Mouse (Mus musculus): ENCODE measurements around the gene Osgin1.

The Osgin1 gene

DNA sequence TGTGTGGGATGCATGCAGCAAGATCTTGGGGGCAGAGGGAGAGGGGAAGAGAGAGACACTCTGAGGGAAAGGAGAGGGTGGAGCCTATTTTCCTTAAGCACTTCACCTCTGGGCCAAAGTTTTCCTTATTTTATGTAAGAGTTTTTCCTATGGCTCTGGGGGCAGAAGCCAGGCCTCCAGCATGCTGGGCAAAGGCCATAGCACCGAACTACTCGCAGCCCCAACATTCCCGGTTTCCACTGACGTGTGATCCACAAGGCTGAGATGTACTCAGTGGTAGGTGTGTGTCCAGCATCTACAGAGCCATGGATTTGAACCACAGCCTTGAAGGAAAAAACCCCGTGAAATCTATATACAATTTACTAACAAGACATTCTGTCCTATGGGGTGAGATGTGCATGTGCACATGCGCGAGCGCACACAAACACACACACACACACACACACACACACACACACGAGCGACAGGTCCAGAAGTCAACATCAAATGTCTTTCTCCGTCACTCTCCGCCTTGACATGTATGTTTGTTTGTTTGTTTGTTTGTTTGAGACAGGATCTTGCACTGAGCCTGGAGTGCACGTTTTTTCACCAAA lies at the start of gene Osgin1:
Osgin1 (plus strand) TSS at position 543 of the 593 bp plus-strand sequence.
- DNase-seq (ENCODE audit: low read depth): no peak

- DNase-seq (ENCODE audit: low read depth): peak; percentile 83
These were observed 49.4 kb upstream of the Osgin1 start for GRCm38 (mm10) chr8:119384478-119384877.

DNA sequence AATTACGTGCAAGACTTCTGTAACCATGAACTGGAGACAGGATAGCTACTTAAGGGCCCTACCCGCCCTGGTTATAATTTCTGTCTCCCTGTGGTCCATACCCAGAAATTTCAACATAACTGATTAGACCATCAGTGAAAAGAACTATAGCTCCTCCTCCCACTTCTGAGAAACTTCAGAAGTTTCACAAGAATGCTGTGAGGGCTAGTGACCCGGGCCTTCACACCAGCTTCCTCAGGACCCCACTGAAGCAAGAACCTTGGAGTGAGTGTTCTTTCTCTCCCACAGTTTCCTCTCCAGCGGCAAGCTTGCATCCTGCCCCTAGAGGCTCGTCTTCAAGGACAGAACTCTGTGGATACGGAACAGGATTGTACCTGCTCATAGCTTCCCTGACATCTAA lies 48.1 kb upstream of the Osgin1 start:
- DNase-seq (ENCODE audit: low read depth): no peak

DNA sequence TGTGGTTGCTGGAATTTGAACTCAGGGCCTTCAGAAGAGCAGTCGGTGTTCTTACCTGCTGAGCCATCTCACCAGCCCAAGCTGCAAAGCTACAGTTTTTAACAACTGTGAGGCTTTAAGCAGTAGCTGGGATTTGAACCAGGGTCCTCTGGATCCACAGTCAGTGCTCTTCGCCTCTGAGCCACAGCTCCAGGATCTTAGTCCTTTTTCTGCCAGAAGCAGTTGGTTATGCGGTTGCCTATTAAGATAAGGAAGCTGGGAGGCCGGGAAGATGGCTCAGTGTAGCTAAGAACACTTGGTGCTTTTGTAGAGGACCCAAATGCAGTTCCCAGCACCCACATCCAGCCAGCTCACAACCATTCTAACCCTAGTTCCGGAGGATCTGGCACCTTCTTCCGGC lies 46.9 kb upstream of the Osgin1 start:
- no peak for DNase-seq (ENCODE audit: low read depth)

GRCm38 (mm10) chr8:119394097-119394496 lies 39.8 kb upstream of the Osgin1 start:
- no peak for DNase-seq (ENCODE audit: low read depth)

- DNase-seq (ENCODE audit: low read depth): peak; percentile 83
These were observed 39.3 kb upstream of the Osgin1 start, which contains the start of gene Mlycd for GRCm38 (mm10) chr8:119394524-119395026. Gene Mlycd, plus strand, starts transcription at chr8:119394878.

DNA sequence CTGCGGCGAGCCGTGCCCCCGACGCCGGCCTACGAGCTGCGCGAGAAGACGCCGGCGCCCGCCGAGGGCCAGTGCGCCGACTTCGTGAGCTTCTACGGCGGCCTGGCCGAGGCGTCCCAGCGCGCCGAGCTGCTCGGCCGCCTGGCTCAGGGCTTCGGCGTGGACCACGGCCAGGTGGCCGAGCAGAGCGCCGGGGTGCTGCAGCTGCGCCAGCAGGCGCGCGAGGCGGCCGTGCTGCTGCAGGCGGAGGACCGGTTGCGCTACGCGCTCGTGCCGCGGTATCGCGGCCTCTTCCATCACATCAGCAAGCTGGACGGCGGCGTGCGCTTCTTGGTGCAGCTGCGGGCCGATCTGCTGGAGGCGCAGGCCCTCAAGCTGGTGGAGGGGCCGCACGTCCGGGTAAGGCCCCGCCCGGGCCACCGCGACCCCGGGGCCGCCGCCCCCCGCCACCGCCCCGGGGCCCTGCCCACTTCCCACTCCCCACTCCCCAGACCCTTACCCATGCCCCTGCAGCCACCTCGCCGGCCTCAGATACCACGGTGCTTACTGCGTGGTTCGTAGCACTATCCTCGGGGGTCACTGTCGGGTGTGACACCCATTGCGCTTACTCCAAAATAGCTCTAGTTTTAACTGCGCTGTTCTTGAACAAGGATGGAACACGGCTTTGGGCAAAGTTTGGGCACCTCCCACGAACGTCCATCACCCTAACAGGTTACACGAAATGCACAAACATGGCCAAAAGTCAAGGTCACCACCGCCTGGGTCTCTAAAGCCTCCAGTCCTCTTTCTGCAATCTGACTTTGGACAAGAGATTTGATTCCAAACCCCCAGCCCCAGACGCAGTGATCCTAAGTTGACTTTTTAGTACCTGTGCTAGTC lies 38.6 kb upstream of the Osgin1 start:
- DNase-seq (ENCODE audit: low read depth): no peak

GRCm38 (mm10) chr8:119398558-119398957 lies 35.4 kb upstream of the Osgin1 start:
- no peak for DNase-seq (ENCODE audit: low read depth)

DNA sequence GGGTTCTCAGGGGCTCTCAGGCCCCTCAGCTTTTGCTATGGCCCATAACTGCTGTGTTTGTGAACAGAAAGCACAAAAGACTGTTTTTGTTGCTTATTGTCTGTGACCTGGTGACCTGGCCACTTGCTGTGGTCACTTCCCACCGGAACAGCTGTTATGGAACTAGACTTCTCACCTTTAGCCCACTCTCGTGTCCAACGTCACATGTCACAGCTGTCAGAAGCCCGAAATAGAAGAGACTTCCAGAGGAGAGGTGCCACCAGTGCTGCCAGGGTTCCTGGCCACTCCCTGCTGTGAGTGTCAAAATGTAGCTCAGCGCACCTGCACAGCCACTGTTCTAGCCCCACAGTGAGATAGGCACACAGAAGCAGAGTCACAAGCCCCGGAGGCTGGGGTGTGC lies 34.7 kb upstream of the Osgin1 start:
- no peak for DNase-seq (ENCODE audit: low read depth)

DNA sequence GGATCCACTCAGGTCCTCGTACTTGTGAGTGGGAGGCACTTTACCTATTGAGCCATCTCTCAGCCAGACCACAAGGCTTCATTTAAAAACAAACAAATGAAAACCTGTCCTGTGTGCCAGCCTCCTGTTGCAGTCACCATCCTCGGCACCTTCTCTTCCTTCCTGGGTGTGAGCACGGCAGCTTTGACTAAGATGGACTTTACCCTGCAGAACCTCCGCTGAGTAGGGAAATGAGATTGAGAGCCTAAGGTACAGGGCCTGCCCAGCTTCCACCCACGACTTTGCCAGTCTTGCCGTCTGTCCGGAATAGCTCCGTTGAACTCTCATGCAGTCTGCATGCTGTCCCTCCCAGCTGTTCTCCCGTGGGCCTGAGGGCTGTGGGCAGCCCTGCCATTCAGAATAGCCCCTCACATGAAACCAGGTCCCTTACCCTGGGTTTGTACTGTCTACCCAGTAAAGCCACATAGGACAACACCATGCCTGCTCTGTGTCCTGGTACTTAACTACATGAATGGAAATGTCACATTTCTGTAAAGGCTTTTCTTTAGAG lies 33.7 kb upstream of the Osgin1 start:
- no peak for DNase-seq (ENCODE audit: low read depth)

DNA sequence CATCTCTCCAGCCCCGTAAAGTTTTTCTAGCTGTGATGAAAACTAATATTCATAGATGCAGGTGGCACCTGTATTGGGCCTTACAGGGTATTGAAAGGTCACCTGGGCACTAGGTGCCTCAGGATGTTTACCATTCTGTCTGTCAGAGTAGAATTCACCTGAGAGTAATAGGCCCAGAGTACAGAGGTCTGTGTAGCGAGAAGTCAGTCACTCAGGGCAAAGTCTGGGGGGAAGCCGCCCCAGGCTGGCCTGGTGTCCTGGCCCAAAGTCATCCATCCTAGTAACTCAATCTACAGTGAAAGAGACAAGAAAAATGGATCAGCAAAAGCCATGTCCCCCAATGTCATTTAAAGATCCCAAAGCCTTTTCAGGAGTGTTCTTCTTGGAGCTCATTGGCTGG lies 33.0 kb upstream of the Osgin1 start:
- DNase-seq (ENCODE audit: low read depth): no peak

DNA sequence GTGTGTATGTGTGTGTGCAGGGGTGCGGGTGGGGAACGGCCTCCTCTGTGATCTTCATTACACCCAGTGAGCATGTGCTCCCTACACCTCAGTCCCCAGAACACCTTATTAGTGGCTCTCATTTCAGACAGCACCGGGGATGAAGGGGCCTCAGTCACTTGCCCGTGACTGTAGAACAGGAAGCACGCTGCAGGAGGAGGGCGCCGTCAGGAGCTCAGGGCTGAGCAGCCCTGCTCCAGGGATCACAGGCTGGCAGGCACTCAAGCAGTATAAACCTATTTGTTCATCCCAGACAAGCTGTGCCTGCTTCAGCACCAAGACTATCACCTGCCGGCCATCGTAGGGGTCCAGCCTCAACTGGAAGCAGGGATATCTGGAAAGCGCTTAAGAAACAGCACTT lies 30.0 kb upstream of the Osgin1 start:
- DNase-seq (ENCODE audit: low read depth): no peak

DNA sequence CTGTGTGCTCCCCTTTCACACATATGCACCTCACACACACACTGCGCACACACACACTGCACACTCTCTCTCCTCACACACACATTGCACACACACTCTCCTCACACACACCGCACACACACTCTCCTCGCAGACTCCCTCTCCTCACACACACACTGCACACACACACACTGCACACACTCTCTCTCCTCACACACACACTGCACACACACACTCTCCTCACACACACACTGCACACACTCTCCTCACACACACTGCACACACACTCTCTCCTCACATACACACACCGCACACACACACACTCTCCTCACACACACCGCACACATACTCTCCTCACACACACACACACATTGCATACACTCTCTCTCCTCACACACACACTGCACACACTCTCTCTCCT lies 29.3 kb upstream of the Osgin1 start:
- no peak for DNase-seq (ENCODE audit: low read depth)

DNA sequence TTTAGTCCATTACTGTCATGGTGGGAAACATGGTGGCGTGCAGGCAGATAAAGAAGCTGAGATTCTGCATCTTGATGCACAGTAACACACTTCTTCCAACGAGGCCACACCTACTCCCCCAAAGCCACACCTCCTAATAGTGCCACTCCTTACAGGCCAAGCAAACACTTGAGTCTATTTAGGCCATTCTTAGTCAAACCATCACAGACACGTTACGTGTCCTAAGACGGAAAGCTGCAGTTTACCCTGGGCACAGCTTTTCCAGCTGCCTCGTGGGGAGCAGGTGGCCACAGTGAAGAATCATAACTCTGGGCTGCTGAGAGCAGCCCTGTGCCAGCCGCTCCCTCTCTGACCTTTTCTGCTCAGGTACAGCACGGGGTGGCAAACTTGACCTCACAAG lies 25.6 kb upstream of the Osgin1 start:
- no peak for DNase-seq (ENCODE audit: low read depth)

DNA sequence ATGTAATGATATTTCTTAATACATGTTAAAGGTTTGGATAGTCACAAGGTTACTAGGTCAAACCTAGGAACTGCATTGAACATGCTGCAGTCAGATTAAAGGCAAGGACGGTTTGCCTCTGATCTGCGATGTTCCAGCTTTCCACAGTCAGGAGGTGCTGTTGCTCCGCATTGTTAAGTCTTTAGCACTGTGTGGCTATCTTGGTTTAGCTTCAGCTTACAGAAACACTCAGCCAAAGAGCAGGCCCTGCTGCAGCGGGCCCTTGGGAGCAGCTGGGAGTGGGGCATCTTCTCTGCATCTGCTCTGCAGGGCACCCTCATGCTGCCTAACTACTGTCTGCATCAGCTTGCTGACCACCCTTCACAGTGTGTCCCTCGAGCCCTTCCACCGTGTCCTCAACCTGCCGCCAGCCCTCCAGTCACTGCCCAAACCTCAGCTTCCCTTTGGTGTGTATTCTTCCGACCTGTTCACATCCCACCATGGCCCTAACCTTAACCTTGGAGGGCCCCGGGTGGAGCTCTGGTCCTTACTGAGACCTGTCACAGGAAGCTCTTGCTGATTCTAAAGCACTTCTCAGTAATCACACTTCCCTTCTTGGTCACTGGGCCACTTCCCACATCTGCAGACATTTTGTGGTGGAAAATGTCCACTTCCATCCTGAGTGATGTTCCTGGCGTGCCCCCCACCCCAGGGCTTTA lies 21.7 kb upstream of the Osgin1 start:
- no peak for DNase-seq (ENCODE audit: low read depth)

DNA sequence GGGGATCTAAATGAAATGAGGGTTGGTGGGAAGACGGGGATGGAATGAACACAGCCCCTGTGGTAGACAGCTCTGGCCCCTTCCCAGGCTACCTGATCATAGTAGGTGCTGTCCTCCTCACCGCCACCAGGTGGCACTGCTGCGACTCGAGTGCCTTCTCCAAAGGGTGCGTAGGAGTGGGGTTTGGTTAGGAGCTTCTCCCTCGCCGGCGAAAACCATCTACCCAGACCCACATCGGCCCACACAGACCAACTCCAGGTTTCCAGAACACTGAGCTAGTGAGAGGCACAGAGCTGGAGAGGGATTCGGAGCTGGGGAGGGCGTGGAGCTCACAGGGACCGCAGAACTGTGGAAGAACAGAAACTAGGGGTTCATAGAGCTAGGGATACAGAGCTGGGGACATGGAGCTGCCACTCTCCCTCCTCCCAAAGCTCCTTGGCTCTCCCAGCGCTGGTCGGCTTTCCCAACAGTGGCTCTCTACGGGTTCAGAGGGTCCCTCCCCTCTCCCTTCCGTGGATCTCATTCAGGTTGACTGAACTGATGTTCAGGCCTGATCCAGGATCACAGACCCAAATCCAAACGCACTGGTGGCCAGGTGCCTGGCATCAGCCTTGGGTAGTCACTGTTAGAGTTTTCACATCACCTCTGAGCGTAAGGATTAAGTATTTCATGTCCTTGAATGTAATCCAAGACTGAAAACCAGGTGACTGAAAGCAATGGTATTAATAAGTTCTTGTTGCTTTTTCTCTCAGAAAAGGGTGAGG lies 21.0 kb upstream of the Osgin1 start:
- DNase-seq (ENCODE audit: low read depth): peak; percentile 88

DNA sequence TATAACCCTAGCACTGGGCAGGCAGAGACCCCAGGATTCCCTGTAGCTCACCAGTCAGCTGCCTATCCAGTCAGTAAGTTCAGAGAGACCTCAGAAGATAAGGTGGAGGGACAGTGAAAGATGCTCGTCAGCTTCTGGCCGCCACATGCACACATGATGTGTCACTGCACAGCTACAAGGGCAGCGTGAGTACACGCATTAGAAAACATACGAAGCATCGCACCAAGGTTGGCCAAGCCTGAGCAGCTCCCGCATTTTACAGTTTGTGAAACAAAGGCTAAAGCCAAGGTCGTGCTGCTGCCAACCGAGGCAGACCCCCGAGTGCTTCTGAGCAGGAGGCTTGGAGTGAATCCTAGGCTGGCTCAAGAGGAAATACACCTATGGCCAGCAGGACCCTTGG lies 20.3 kb upstream of the Osgin1 start:
- DNase-seq (ENCODE audit: low read depth): no peak

DNA sequence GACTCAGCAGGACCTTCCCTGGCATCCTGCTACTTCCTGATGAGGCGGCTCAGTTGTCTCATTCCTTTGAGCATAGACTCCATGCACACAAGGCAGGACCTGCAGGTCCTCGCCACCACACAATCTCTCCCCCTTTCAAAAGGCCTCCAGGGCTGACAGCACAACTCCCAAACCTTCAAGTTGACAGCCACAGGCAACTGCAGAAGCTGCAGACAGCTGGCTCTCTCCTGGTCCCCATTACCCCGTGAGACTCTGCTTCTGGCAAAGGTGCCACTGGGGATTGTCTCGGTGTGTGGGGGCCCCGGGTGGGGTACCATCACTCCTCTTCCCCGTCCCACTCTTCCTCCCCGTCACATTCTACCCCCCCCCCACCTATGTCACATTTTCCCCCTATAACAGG lies 13.6 kb upstream of the Osgin1 start:
- no peak for DNase-seq (ENCODE audit: low read depth)

DNA sequence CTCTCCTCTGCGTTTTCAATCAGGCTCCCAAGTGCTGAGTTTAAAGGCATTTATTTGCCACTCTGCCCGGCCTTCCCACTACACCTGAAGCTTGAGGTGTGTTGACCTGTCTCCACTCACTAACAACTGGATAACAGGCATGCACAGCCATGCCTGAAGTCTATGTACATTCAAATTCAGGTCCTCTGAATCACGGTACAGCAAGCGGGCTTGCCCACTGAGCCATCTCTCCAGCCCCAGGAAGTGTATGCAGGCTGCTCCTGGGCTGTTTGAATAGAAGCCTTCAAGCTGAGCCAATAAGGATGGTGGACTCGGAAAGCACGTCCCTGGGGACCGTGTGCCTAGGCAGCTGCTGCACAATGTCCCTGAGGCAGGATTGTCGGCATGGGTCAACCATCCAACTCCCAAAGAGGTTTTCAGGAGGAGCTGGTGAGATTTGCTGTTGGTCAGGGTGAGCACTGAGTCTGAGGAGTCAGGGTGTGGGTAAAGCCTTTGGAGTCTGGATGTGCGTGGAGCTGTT lies 12.3 kb upstream of the Osgin1 start:
- no peak for DNase-seq (ENCODE audit: low read depth)

DNA sequence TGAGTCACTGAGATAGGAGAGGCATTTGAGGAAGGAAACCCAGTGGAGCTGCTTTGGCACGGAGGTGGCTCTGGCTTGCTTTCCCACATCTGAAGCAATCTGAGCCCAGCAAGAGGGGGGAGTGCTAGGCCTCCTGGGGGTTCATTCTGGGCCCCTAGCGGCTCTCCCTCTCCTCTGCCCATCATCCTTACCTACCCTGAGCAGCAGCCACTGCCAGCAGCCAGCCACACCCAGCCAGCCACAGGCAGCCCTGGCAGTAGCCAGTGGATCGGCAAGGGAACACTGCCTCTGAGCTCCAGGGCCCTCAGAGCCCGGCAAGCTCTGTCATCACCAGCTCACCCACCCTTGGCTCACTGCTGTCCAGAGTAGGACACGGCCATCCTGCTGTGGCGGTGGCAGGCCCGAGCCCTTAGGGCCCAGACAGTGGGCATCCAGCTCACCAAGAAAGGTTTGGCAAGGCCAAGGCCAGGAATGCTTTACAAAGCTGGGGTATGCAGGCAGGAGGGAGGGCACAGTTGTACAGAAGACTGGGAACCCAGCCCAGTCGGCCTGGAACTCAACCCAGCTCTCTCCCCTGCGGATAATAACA lies 11.7 kb upstream of the Osgin1 start:
- peak; percentile 54 for DNase-seq (ENCODE audit: low read depth)

DNA sequence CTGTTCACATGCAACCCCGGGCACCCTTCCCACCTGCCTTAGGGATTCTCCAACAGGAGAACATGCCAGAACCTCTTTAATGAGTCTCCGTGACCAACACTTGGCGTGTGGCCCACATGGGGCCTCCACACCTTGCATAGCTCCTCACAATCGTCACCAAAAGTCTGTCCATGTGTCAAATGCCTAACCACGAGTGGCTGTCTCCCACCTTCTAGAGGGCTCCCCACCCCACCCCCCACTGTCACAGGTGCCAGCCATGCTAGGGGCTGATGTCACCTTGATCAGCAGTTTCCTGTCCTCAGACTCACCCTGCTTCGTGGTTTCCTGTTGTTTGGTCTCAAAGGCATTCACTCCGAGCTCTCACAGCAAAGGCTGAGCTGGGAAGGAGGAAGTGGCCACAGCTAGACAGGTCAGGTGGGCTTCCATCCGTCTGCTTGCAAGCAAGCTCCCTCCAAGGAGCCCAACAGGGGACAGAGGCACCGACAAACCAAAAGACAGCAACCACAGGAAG lies 10.2 kb upstream of the Osgin1 start:
- DNase-seq (ENCODE audit: low read depth): peak; percentile 93

Measured in naive thymus-derived CD4-positive, alpha-beta T cell, adult 2 months (primary cell).